Mouse (Mus musculus): ENCODE data around the gene Zfp60.

DNA sequence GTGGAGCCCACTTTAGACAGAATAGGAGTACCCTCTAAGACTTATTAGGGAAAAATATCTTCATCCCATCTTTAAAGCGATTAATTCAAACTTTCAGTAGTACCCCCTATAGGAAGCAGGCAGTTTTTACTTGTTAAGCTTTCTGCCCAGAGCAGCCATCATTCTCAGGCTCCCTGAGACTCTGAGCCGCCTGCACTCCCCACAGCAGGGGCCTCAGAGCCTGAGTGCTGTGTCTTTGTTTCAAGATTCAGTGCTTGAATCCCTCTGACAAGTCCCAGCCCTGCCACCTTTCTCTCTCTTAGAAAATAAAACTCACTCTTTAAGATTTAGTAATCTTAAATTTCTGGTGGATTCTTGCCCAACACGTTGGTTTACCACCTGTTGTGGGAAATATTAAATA lies 34.5 kb upstream of the Zfp60 start:
- TF ChIP-seq CTCF (IDR thresholded peaks at IDR 0.05; ENCODE audit: low read depth) (no peak), EP300 (IDR thresholded peaks at IDR 0.05; ENCODE audit: low read depth) (no peak)
